Mouse (Mus musculus) right cerebral cortex, adult 18-20 months (tissue): ENCODE results near the gene Setdb1.
A peak's percentile ranks its signal among the peaks of the same experiment; 100 is the strongest.
"Not testable (repeated sequence)": the region's sequence is repeated elsewhere in the genome, so short reads cannot be mapped to it uniquely, and the experiment has no call there.

ENCODE experiments used
- DNase-seq: peaks from one replicate; pipeline ENCODE4 v3.0.0; 2022; ENCODE audit warnings: mixed read lengths

The Setdb1 gene

GRCm38 (mm10) chr3:95356701-95357449 lies at the start of gene Setdb1:
Gene Setdb1, minus strand, starts transcription at chr3:95357202.
- peak; percentile 94 for DNase-seq

- DNase-seq = no peak
Observed at GRCm38 (mm10) chr3:95402741-95403140, 45.7 kb upstream of the Setdb1 start, which contains the start of gene 4930558C23Rik. Gene 4930558C23Rik, minus strand, starts transcription at chr3:95402841.

GRCm38 (mm10) chr3:95394385-95394784 lies 37.4 kb upstream of the Setdb1 start:
- DNase-seq = no peak

GRCm38 (mm10) chr3:95385401-95386075 lies 28.5 kb upstream of the Setdb1 start:
- DNase-seq = no peak

- no peak for DNase-seq
Observed at GRCm38 (mm10) chr3:95373208-95373607, 16.2 kb upstream of the Setdb1 start.

GRCm38 (mm10) chr3:95370101-95370500 lies 13.1 kb upstream of the Setdb1 start:
- DNase-seq = no peak

- not testable (repeated sequence) for DNase-seq
Observed at GRCm38 (mm10) chr3:95360276-95360675, 3.3 kb upstream of the Setdb1 start.

- DNase-seq = peak; percentile 12
Observed at GRCm38 (mm10) chr3:95357746-95358145, 744 bp upstream of the Setdb1 start.

- not testable (repeated sequence) for DNase-seq
Observed at GRCm38 (mm10) chr3:95355911-95356544, 974 bp downstream of the Setdb1 start.

- DNase-seq = no peak
Observed at GRCm38 (mm10) chr3:95349491-95349890, 7.5 kb downstream of the Setdb1 start.

GRCm38 (mm10) chr3:95348343-95348742 lies 8.7 kb downstream of the Setdb1 start:
- DNase-seq = not testable (repeated sequence)

- DNase-seq = no peak
Observed at GRCm38 (mm10) chr3:95346454-95346853, 10.5 kb downstream of the Setdb1 start.

- DNase-seq = not testable (repeated sequence)
Observed at GRCm38 (mm10) chr3:95343356-95344000, 13.5 kb downstream of the Setdb1 start.

GRCm38 (mm10) chr3:95338251-95338650 lies 18.8 kb downstream of the Setdb1 start:
- no peak for DNase-seq

- no peak for DNase-seq
Observed at GRCm38 (mm10) chr3:95337345-95337744, 19.7 kb downstream of the Setdb1 start.

- DNase-seq = no peak
Observed at GRCm38 (mm10) chr3:95331528-95331927, 25.5 kb downstream of the Setdb1 start.

- no peak for DNase-seq
Observed at GRCm38 (mm10) chr3:95328803-95329404, 28.1 kb downstream of the Setdb1 start.

GRCm38 (mm10) chr3:95324454-95325144 lies 32.4 kb downstream of the Setdb1 start:
- DNase-seq = no peak

- no peak for DNase-seq
Observed at GRCm38 (mm10) chr3:95323429-95323828, 33.6 kb downstream of the Setdb1 start.

GRCm38 (mm10) chr3:95319701-95320625 lies 37.0 kb downstream of the Setdb1 start:
- peak; percentile 48 for DNase-seq

- DNase-seq = no peak
Observed at GRCm38 (mm10) chr3:95319110-95319509, 37.9 kb downstream of the Setdb1 start.
